8 mouse cellular contexts compared by ENCODE assay signal in genomic region chr14:57057204-57057562, GRCm38 (mm10). TPM values are rescaled to one million over a fixed set of nuclear protein-coding genes. Genes with fewer than 3 reads are reported as not detected.
A peak's percentile ranks its signal among the peaks of the same experiment; 100 is the strongest.
DNase-seq lines count a peak whose midpoint lies in the region; ATAC-seq and TF ChIP-seq lines count a peak whose summit lies in the region.
"Had no signal": no experiment of that assay in that cellular context is flagged by ENCODE, and none has a peak within 500 bp of the region (broad histone marks: within the 10 kb centered on the region; RNA-seq: fewer than 3 reads in every experiment).

No protein-coding gene starts in this region.

- no peak overlapping the region for H3K27ac ChIP-seq in testis, adult 2 months (ENCODE audit: control insufficient read depth, insufficient read depth, low read depth, low read length)
- H3K27ac ChIP-seq in heart, postnatal 0 days (ENCODE audit: low read depth) = peak overlapping the region; percentile 77
- no peak overlapping the region for H3K27ac ChIP-seq in liver, embryonic 16.5 days (ENCODE audit: low read length)

- no peak for TF ChIP-seq EP300 in heart, postnatal 0 days (IDR thresholded peaks at IDR 0.05; ENCODE audit: low read depth)

- TF ChIP-seq CTCF in testis, adult 2 months (IDR thresholded peaks at IDR 0.05; ENCODE audit: control insufficient read depth, insufficient read depth, insufficient replicate concordance, low read depth, low read length) = no peak
- no peak for TF ChIP-seq CTCF in heart, postnatal 0 days (IDR thresholded peaks at IDR 0.05; ENCODE audit: low read depth)

- peak overlapping the region; percentile 74 for H3K9ac ChIP-seq in heart, postnatal 0 days (replicated peaks; ENCODE audit: low read depth, low read length)
- H3K9ac ChIP-seq in liver, embryonic 16.5 days (ENCODE audit: low read depth, low read length) = no peak overlapping the region

- H3K27me3 ChIP-seq in testis, adult 2 months (ENCODE audit: control insufficient read depth, insufficient read depth, low read length) = no peaks in the 10 kb centered on the region
- H3K27me3 ChIP-seq in heart, postnatal 0 days (ENCODE audit: control insufficient read depth, insufficient read depth, low read length) = peaks cover 25% of the 10 kb centered on the region
- peaks cover 40% of the 10 kb centered on the region for H3K27me3 ChIP-seq in liver, embryonic 16.5 days (ENCODE audit: control insufficient read depth, insufficient read depth, low read depth, low read length)

- H3K4me1 ChIP-seq in testis, adult 2 months (ENCODE audit: control insufficient read depth, insufficient read depth, low read length) = peaks cover 4% of the 10 kb centered on the region; the same call in 1 of the 2 replicates
- H3K4me1 ChIP-seq in heart, postnatal 0 days (ENCODE audit: control insufficient read depth, insufficient read depth) = peaks cover 11% of the 10 kb centered on the region; the same call in 1 of the 2 replicates
- no peaks in the 10 kb centered on the region; the same call in 1 of the 2 replicates for H3K4me1 ChIP-seq in liver, embryonic 16.5 days (ENCODE audit: control insufficient read depth, low read depth, low read length)

- H3K4me3 ChIP-seq in testis, adult 2 months (ENCODE audit: control insufficient read depth, low read depth, low read length) = peak overlapping the region; percentile 67
- H3K4me3 ChIP-seq in heart, postnatal 0 days (ENCODE audit: low read depth, low read length) = peak overlapping the region; percentile 82
- peak overlapping the region; percentile 43 for H3K4me3 ChIP-seq in liver, embryonic 16.5 days (ENCODE audit: low read depth, low read length)

- TF ChIP-seq POLR2A in testis, adult 2 months (IDR thresholded peaks at IDR 0.05; ENCODE audit: control insufficient read depth, low read depth, low read length) = no peak

- 4% methylated on average over 19 of the region's 19 CpGs for WGBS in heart, postnatal 0 days
- WGBS in liver, embryonic 16.5 days (ENCODE audit: insufficient replicate concordance) = 5% methylated on average over 19 of the region's 19 CpGs

- no peaks in the 10 kb centered on the region for H3K9me3 ChIP-seq in heart, postnatal 0 days (replicated peaks; ENCODE audit: control insufficient read depth, low read length)
- no peaks in the 10 kb centered on the region for H3K9me3 ChIP-seq in liver, embryonic 16.5 days (replicated peaks; ENCODE audit: control insufficient read depth, low read length)

- DNase-seq in testis, postnatal 10 days (ENCODE audit: low spot score) = no peak
- DNase-seq in heart, postnatal 0 days (ENCODE audit: low spot score) = no peak
- DNase-seq in adrenal gland, postnatal 25 days = no peak

- ATAC-seq in heart, postnatal 0 days (ENCODE audit: insufficient read depth, low read depth) = no peak
- no peak for ATAC-seq in liver, embryonic 16.5 days (ENCODE audit: low read depth)
- ATAC-seq in granulocyte monocyte progenitor cell, adult 5-6 weeks (replicated peaks; ENCODE audit: poor library complexity, severe bottlenecking) = no peak
- no peak for ATAC-seq in cerebellum, adult (ENCODE audit: insufficient number of reproducible peaks, low FRiP score, low TSS enrichment)

- peak overlapping the region; percentile 74 for H3K4me2 ChIP-seq in heart, postnatal 0 days (ENCODE audit: low read depth, low read length)
- H3K4me2 ChIP-seq in liver, embryonic 16.5 days (ENCODE audit: low read depth, low read length) = peak overlapping the region; percentile 57

- no peaks in the 10 kb centered on the region for H3K36me3 ChIP-seq in testis, adult 2 months (ENCODE audit: control insufficient read depth, insufficient read depth, low read length)
- H3K36me3 ChIP-seq in heart, postnatal 0 days (replicated peaks; ENCODE audit: control insufficient read depth, insufficient read depth, low read length) = no peaks in the 10 kb centered on the region
- no peaks in the 10 kb centered on the region for H3K36me3 ChIP-seq in liver, embryonic 16.5 days (ENCODE audit: control insufficient read depth, insufficient read depth)

RNA-seq across cellular contexts. Expression of gene Gja3, which starts 0.7 kb away (rescaled TPM):
- polyA plus RNA-seq in testis, adult 2 months (2012; rRNA removed) = 0.17 and 0.23 TPM in 2 replicates
- 33.1 and 40.7 TPM in 2 replicates for total RNA-seq in heart, postnatal 0 days (2014; rRNA removed; ENCODE audit: low replicate concordance)
- 53.6 and 61.0 TPM in 2 replicates for polyA plus RNA-seq in heart, postnatal 0 days (2015; fragmentation: Nextera tagmentation; extraction: Ambion mirVana)
- polyA plus RNA-seq in liver, embryonic 16.5 days (2015; fragmentation: Nextera tagmentation; extraction: Ambion mirVana) = 0.12 and 0.53 TPM in 2 replicates
- total RNA-seq in granulocyte monocyte progenitor cell, adult 5-6 weeks (2014; fragmentation: Nextera tagmentation) = not detected in 2 replicates
- total RNA-seq in granulocyte monocyte progenitor cell, adult 5-6 weeks (2017) = not detected in 2 replicates
- not detected in 2 replicates for total RNA-seq in adrenal gland, postnatal 25 days (2021)
- total RNA-seq: megakaryocyte progenitor cell, adult 5-6 weeks had no signal

RNA-seq across cellular contexts. Expression of gene Gjb2, which starts 47.3 kb away (rescaled TPM):
- 0.08 and 0.17 TPM in 2 replicates for polyA plus RNA-seq in testis, adult 2 months (2012; rRNA removed)
- total RNA-seq in heart, postnatal 0 days (2014; rRNA removed; ENCODE audit: low replicate concordance) = 0.04 and 0.08 TPM in 2 replicates
- 0.10 TPM in 1 of 2 replicates, not detected in the other for polyA plus RNA-seq in heart, postnatal 0 days (2015; fragmentation: Nextera tagmentation; extraction: Ambion mirVana)
- polyA plus RNA-seq in liver, embryonic 16.5 days (2015; fragmentation: Nextera tagmentation; extraction: Ambion mirVana) = 18.0 and 20.0 TPM in 2 replicates
- total RNA-seq in granulocyte monocyte progenitor cell, adult 5-6 weeks (2014; fragmentation: Nextera tagmentation) = not detected in 2 replicates
- total RNA-seq in granulocyte monocyte progenitor cell, adult 5-6 weeks (2017) = not detected in 2 replicates
- total RNA-seq in adrenal gland, postnatal 25 days (2021) = 20.6 and 30.1 TPM in 2 replicates
- total RNA-seq: megakaryocyte progenitor cell, adult 5-6 weeks had no signal

RNA-seq across cellular contexts. Expression of gene Gm4491, which starts 58.5 kb away (rescaled TPM):
- not detected in 2 replicates for polyA plus RNA-seq in testis, adult 2 months (2012; rRNA removed)
- total RNA-seq in heart, postnatal 0 days (2014; rRNA removed; ENCODE audit: low replicate concordance) = not detected in 2 replicates
- polyA plus RNA-seq in heart, postnatal 0 days (2015; fragmentation: Nextera tagmentation; extraction: Ambion mirVana) = not detected in 2 replicates
- polyA plus RNA-seq in liver, embryonic 16.5 days (2015; fragmentation: Nextera tagmentation; extraction: Ambion mirVana) = not detected in 2 replicates
- total RNA-seq in granulocyte monocyte progenitor cell, adult 5-6 weeks (2014; fragmentation: Nextera tagmentation) = not detected in 2 replicates
- not detected in 2 replicates for total RNA-seq in granulocyte monocyte progenitor cell, adult 5-6 weeks (2017)
- total RNA-seq in adrenal gland, postnatal 25 days (2021) = not detected in 2 replicates
- total RNA-seq: megakaryocyte progenitor cell, adult 5-6 weeks had no signal

Comparison
In these comparisons a context has a peak if more than half of its experiments do, and no peak if none do; other contexts are left out.
1. RNA of gene Gja3, which starts 0.7 kb away (total RNA-seq): 33.1 to 40.7 TPM in heart, postnatal 0 days; not detected in granulocyte monocyte progenitor cell, adult 5-6 weeks and not detected in adrenal gland, postnatal 25 days; every median in the first group is over 10 times any median in the second.
2. RNA of gene Gjb2, which starts 47.3 kb away (total RNA-seq): 20.6 to 30.1 TPM in adrenal gland, postnatal 25 days; 0.04 to 0.08 TPM in heart, postnatal 0 days and not detected in granulocyte monocyte progenitor cell, adult 5-6 weeks; every median in the first group is over 10 times any median in the second.
3. Peak in every context shown above with its lines, with median percentiles within 50 percentile points of each other: H3K4me3 ChIP-seq.